Mouse (Mus musculus) lung, postnatal 10 days (tissue): ENCODE results near the gene Alox12.

Source experiments
- DNase-seq: peaks from one replicate; pipeline ENCODE4 v3.0.0; 2021

Gene Alox12

DNA sequence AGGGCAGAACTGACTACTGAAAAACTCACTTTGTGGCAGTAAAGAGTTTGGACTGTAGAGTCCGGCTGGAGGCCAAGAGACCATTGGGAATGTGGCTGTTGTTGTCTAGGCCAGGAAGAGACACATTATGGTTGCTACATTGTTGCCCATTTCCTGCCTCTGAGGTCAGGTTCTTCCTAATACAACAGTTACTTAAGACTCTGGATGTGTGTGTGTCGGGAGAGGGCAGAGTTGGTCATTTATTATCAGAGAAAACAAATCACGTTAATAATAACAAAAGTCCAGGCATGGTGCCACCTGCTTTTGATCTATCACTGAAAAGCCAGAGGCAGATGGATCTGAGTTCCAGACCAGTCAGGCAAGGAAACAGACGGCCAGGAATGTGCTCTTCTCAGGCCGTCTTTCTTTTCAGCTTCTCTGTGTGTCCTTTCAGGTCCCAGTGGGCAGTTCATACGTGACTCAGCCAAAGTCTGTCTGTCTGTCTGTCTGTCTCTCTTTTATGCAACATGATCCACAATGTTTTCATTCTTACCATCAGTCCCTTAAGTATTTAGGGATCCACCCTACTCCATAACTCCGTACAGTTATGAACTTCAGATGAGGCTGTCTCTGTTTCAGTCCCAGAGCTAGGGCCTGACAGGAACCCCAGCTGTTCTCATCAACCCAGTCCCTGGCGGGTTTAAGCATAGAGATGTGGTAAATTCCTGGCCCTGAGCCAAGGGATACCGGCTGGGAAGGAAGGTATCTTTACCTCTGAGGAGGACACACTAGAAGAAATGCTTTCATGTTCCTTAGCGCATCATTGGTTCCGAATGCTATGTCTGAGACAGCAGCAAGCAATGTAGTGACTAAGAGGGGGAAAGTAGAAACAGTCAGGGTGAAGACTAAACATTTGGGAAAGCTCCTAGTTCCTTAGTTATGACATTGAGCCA is 61.5 kb downstream of the Alox12 start:
- peak; percentile 79 for DNase-seq

- no peak for DNase-seq
Measured at GRCm38 (mm10) chr11:70192157-70192556, 63.0 kb downstream of the Alox12 start.
